Mouse (Mus musculus) gastrocnemius, adult 2 months (tissue): ENCODE results near the gene BC030499. TPM values are rescaled to one million over a fixed set of nuclear protein-coding genes. Genes with fewer than 3 reads are reported as not detected.
"Not testable (repeated sequence)": the region's sequence is repeated elsewhere in the genome, so short reads cannot be mapped to it uniquely, and the experiment has no call there.

Experiments
- DNase-seq: peaks from one replicate; pipeline ENCODE4 v3.0.0; 2022
- H3K27ac ChIP-seq: fragments of 200-600 bp; 2 replicates; pipeline ENCODE4 v1.8.1; 2022; ENCODE audit warnings: mild to moderate bottlenecking
- H3K4me3 ChIP-seq: fragments of 200-600 bp; 2 replicates; pipeline ENCODE4 v1.8.1; 2022; ENCODE audit warnings: mild to moderate bottlenecking, moderate library complexity
- CTCF ChIP-seq: fragments of 200-600 bp; IDR thresholded peaks from 2 replicates; pipeline ENCODE4 v1.8.1; 2022; ENCODE audit warnings: antibody characterized with exemption, mild to moderate bottlenecking, moderate library complexity
- intact Hi-C: fragments of 180-260 bp; cut with DNase I; formaldehyde crosslinking; loops from one replicate; pipeline ENCODE4 v1.15.1; 2025
- total RNA-seq, 2 experiments: library from RNA; stranded (reverse); gene quantifications; 2 replicates each; pipeline ENCODE4 v1.2.3; 2021

BC030499 gene
- total RNA-seq, 2 experiments from 2014 or later, result 0.75 to 0.87 TPM

DNA sequence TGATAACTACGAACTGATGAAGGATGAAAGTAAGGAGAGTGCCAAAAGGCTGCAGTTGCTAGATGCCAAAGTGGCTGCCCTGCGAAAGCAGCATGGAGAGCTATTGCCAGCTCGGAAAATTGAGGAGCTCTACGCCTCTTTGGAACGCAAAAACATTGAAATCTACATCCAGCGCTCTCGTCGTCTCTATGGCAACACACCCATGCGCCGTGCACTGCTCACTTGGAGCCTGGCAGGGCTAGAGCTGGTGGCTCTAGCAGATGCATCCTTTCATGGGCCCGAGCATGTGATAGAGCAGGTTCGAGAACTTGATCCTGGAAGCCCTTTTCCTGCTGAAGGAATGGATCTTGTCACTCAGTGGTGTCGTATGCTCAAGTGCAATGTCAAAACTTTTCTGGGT is 18.7 kb upstream of the BC030499 start:
- no peak for TF ChIP-seq CTCF
- Histone ChIP-seq H3K27ac (no peak overlapping the region), H3K4me3 (no peak overlapping the region)
- intact Hi-C loops, result no loop called here
- no peak for DNase-seq

DNA sequence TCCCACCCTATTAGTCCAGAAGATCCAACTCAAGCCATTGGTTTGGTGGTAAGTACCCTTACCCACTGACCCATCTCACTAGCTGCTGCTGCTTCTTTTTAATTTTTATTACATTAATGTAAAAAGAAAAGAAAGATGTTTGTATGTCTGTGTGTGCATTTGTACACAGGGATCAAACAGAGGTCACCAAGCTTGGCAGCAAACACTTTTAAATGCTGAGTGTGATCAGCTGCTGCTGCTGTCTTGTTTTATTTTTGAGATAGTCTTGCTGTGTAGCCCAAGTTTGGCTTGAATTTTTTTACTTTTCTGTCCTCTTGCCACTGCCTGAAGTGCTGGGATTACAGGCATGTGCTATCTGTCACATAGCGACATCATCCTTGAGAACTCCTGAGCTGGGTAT is 15.0 kb upstream of the BC030499 start:
- intact Hi-C loops, result loop anchor here (5.0 kb wide), 1 partner anchor 72 kb away; no protein-coding TSS in a partner anchor
- no peak for TF ChIP-seq CTCF
- H3K27ac ChIP-seq, result no peak overlapping the region
- no peak overlapping the region for H3K4me3 ChIP-seq
- no peak for DNase-seq

DNA sequence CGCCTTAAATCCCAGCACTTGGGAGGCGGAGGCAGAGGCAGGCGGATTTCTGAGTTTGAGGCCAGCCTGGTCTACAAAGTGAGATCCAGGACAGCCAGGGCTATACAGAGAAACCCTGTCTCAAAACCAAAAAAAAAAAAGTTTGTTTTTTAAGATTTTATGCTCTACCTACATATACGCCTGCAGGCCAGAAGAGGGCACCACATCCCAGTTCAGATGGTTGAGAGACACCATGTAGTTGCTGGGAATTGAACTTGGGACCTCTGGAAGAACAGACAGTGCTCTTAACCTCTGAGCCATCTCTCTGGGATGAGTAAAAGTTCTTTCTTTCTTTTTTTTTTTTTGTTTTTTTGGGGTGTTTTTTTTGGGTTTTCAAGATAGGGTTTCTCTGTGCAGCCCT is 14.5 kb upstream of the BC030499 start:
- not testable (repeated sequence) for DNase-seq, H3K27ac ChIP-seq, H3K4me3 ChIP-seq
- intact Hi-C loops, result loop anchor here (5.0 kb wide), 1 partner anchor 71 kb away; no protein-coding TSS in a partner anchor
- peak; percentile 47 for TF ChIP-seq CTCF

DNA sequence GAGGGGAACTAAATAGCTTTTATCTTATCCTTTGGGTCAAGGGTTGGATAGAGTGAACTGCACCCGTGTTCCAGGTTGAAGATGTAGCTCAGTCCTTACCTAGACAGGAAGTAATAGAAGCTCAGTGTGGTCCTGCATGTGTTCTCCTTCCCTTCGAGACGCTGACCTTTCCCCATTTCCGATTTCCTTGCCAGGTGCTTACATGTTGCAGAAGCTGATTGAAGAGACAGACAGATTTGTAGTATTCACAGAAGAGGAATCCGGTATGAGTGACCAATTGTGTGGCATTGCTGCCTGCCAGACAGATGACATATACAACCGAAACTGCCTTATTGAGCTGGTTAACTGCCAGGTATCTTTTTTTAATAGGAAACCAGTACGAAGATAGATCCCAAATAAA is 11.8 kb upstream of the BC030499 start:
- no peak for TF ChIP-seq CTCF
- Histone ChIP-seq H3K4me3 (no peak overlapping the region), H3K27ac (peak overlapping the region; percentile 13; the same call in 1 of the 2 replicates)
- intact Hi-C loops, result loop anchor here (5.0 kb wide), 1 partner anchor 68 kb away; no protein-coding TSS in a partner anchor
- DNase-seq, result no peak

DNA sequence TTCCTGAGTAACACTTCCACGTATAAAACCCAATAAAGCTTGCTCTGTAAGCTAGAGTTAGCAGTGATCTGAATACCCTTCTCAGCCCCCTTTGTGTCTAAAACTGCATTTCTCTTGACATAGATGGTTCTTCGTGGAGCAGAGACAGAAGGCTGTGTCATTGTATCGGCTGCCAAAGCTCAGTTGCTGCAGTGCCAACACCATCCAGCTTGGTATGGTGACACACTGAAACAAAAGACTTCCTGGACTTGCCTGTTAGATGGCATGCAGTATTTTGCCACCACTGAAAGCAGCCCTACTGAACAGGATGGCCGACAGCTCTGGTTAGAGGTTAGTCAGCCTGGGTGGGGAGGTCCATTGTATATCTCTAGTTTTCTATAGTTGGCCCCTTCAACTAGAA is 11.1 kb upstream of the BC030499 start:
- DNase-seq, result no peak
- no peak for TF ChIP-seq CTCF
- intact Hi-C loops, result loop anchor here (5.0 kb wide), 1 partner anchor 68 kb away; no protein-coding TSS in a partner anchor
- peak overlapping the region; percentile 13; the same call in 1 of the 2 replicates for H3K27ac ChIP-seq
- H3K4me3 ChIP-seq, result no peak overlapping the region

DNA sequence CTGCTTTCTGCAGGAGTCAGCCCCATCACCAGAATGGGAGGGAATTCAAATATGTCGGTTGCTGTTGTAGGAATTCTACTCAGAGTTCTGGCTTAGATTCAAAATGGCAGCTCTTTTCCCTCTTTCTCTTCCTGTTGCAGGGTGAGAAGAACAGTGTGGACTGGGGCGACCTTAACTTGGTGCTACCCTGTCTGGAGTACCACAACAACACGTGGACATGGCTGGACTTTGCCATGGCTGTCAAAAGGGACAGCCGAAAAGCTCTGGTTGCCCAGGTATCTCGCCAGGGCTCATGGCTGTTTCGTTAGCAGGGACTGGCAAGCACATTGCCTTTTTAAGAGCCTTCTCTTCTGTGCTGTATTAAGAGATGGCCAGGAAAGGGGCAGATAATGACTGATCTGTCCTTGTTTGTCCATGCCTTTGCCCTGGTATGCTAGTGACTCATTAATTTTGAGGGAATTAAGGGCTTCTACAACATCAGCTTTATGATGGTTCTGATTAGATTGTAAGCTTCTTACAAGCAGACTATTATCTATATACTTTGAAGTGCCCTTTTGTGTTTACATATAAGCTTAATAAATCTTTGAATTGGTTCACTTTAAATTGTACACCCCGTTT is 1.4 kb upstream of the BC030499 start:
- DNase-seq, result no peak
- TF ChIP-seq CTCF, result no peak
- intact Hi-C loops, result no loop called here
- no peak overlapping the region for H3K27ac ChIP-seq
- H3K4me3 ChIP-seq, result no peak overlapping the region

DNA sequence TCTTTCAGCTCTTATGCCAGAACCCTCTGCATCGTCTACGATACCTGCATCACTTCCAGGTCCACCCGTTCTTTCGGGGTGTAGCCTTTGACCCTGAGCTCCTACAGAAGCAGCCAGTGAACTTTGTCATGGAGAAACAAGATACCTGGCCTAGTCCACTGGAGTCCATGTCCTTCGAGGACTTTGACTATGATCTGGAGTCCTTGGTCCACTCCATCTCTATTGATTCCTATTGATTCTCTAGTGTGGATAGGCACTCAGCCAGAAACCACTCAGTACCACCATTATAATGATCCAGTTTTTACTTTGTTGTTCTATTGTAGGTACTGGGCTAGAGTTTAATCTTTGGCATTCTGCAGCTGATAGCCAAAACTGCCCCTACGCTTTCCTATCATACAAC is 3.9 kb downstream of the BC030499 start:
- Histone ChIP-seq H3K27ac (no peak overlapping the region), H3K4me3 (no peak overlapping the region)
- intact Hi-C loops, result no loop called here
- no peak for TF ChIP-seq CTCF
- DNase-seq, result no peak

DNA sequence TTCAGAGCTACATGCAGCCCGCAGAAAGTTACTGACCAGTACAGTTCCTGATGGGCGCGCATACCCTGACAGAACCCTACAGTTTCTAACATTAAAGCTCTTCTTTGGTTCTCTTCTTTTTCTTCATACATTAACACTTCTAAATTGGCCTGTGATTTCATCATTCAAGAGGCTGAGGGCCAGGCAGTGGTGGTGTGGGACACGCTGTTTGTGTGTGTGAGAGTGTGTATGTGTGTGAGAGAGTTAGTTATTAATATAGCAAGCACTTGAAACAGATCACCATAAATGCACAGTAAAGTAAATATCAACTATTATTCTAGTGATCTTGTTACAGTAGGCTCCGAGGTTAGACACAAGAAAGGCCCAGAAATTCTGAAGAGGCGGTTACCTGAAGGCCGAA is 10.3 kb downstream of the BC030499 start:
- no peak for TF ChIP-seq CTCF
- intact Hi-C loops, result no loop called here
- DNase-seq, result peak; percentile 22
- Histone ChIP-seq H3K4me3 (peak overlapping the region; percentile 84), H3K27ac (peak overlapping the region; percentile 87)

DNA sequence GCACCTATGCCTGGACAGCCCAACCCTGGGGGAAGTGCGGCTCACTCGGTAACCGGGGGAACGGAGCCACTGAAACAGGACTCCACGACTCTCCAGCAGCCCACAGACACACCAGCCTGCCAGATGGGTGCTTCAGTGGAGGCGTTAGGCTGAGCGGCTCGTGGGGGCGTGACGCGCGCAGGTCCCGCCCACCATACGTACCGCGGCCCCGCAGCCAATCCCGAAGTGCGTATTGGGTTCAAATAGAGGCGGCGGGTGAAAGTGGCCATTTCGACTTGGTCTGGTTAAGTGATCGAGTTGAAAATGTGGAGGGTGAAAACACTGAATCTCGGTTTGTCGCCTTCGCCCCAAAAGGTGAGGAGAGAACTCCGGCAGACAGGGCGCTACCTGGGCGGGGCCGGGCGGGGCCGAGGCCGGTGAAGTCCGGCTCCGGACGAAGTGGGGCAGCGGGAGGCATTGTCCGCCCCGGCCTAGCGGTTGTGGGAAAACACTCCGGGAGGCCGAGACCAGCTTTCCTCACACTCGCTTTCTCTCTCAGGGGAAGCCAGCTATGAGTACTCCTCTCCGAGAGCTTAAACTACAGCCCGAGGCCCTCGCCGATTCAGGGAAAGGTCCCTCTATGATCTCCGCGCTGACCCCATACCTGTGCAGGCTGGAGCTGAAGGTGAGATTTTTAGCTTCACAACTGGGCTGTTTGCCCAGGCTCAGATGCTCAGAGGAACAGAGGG is 10.9 kb downstream of the BC030499 start, which contains the start of gene Spag5:
Gene Spag5 (plus strand): TSS at position 173 of the 728 bp plus-strand sequence.
- peak; percentile 94 for DNase-seq
- no peak for TF ChIP-seq CTCF
- peak within 1 kb of the TSS; percentile 84 for H3K4me3 ChIP-seq
- intact Hi-C loops, result no loop called here
- peak within 1 kb of the TSS; percentile 87 for H3K27ac ChIP-seq

DNA sequence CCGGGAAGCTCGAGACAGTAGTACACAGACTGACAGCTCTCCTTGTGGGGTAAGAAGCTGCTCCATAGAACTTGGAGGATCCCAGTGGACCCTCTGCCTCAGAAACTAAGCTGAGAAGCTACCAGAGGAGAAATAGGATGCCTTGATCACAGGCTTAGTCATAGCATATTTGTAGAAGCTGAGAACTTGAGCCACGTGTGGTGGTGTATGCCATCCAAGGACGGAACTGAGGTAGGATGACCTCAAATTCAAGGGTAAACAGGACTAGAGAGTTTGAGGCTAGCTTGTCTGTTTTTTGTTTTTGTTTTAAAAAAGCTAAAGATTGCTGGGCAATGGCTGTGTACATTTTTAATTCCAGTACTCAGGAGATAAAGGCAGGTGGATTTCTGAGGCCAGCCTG is 14.6 kb downstream of the BC030499 start:
- intact Hi-C loops, result no loop called here
- H3K4me3 ChIP-seq, result no peak overlapping the region
- H3K27ac ChIP-seq, result peak overlapping the region; percentile 71
- no peak for DNase-seq
- no peak for TF ChIP-seq CTCF

DNA sequence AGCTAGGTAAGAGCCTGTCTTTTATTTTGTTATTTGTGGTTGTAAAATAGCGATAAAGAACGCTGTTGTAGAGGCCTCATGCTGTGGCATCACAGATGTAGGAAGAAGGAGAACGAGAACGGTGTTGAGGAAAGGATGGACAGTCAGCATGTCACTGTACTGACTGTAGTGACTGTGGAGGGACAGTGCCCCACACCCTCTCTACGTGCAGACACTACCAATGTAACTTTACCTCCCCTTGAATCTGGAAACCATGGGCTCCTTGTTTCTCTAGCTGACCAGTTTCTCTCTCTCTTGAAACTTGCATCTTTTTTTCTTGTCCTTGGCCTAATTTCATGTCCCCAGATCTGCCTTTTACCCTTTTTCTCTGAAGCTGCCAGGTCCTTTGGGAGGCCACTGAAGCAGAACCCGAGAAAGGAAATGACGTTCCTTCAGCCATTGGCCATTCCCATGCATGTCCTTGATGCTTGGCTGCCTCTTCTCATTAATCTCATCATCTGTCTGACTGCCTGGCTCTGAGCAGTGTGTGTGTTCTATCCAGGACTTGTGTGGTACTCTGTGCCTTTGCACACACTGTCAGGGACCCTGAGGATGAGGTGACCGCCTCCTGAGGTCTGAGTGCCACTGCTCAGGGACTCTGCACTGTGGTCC is 20.3 kb downstream of the BC030499 start:
- intact Hi-C loops, result no loop called here
- no peak overlapping the region for H3K4me3 ChIP-seq
- H3K27ac ChIP-seq, result no peak overlapping the region
- DNase-seq, result no peak
- no peak for TF ChIP-seq CTCF

DNA sequence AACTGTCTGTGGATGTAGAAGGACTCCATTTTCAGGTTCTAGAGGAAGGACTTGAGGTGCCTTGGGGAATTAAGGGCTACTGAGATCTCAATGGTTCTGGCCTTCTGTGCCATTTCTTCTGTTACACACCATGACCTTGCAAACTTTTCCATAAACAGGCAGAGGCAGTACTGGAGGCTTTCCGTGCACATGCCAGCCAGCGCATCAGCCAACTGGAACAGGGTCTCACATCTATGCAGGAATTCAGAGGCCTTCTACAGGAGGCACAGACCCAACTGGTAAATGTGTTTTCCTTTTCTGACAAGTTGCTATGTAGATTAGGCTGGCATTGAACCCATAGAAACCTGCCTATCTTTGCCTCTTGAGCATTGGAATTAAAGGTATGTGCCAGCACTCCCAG is 23.0 kb downstream of the BC030499 start:
- H3K27ac ChIP-seq, result no peak overlapping the region
- intact Hi-C loops, result no loop called here
- H3K4me3 ChIP-seq, result no peak overlapping the region
- DNase-seq, result no peak
- TF ChIP-seq CTCF, result no peak

DNA sequence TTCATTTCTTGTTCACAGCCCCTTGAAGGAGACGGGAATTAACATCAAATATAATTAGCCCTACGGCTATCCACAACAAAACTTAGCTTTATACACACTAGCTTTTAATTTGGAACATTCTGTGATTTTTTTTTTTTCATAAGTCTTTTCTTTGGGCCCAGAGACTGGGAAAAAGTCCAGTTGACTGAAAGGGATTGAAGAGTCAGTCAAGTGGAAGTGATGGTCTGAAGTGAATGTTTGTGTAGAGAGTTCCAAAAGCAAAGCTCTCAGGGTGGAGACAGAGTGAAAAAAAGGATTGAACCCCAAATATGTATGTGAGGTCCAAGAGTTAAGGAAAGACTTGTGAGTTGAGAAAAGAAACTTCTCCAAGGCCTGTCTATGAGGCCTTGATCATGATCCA is 27.8 kb downstream of the BC030499 start:
- no peak for TF ChIP-seq CTCF
- DNase-seq, result no peak
- intact Hi-C loops, result no loop called here
- Histone ChIP-seq H3K4me3 (no peak overlapping the region), H3K27ac (no peak overlapping the region)
